Mouse (Mus musculus): ENCODE data around the gene Tnfrsf25. TPM values are rescaled to one million over a fixed set of nuclear protein-coding genes. Genes with fewer than 3 reads are reported as not detected.
A peak's percentile ranks its signal among the peaks of the same experiment; 100 is the strongest.

Gene Tnfrsf25
- polyA plus RNA-seq, 1 experiment from 2014 or later = 0.80 TPM

DNA sequence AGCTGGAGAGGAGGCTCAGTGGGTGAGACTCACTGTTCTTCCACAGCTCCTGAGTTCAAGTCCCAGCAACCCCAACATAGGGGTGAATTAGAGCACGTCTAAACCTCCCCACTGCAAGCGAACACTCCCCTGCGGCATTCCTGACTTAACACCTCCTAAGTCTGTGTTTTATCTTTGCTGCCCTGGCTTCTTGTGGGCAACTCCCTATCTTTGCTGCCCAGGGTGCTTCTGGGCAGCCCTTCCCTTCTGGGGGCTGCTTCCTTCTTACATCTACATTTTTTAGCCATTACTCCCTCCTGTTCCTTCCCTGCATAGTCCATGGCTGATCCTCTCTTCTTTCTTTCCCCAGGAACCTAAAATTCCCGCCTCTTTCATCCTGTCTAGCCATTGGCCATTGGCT, 5.0 kb upstream of the Tnfrsf25 start:
- H3K9me3 ChIP-seq (ENCODE audit: control insufficient read depth, low read length) = no peaks in the 10 kb centered on the region
- peaks cover 16% of the 10 kb centered on the region for H3K4me1 ChIP-seq (ENCODE audit: control insufficient read depth, insufficient read depth, low read depth, low read length)
- peaks cover 19% of the 10 kb centered on the region for H3K27me3 ChIP-seq (replicated peaks; ENCODE audit: control insufficient read depth, insufficient read depth, low read length)
- ATAC-seq = no peak
- H3K4me2 ChIP-seq (ENCODE audit: low read length) = no peak overlapping the region
- 88% methylated on average over 4 of the region's 4 CpGs for WGBS
- H3K4me3 ChIP-seq (ENCODE audit: low read length) = no peak overlapping the region
- H3K9ac ChIP-seq (ENCODE audit: low read depth, low read length) = no peak overlapping the region
- no peak overlapping the region for H3K27ac ChIP-seq (ENCODE audit: low read depth, low read length)
- H3K36me3 ChIP-seq (ENCODE audit: control insufficient read depth, insufficient read depth, low read length) = peaks cover 13% of the 10 kb centered on the region

DNA sequence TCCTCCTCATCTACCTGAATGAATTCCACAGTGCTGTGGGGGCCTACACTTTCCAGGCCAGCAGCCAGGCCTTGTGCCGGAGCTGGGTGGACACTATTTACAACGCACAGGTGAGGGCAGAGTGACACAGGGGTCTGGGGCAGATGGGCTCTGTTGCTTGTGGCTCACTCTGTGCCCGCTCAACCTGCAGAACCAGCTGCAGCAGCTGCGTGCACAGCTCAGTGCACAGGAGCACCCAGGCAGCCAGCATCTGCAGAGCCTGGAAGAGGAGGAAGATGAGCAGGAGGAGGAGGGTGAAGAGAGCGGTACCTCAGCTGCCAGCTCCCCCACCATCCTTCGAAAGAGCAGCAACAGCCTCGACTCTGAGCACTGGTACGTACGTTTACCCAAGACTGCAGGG, 3.4 kb upstream of the Tnfrsf25 start:
- Histone ChIP-seq H3K4me2 (ENCODE audit: low read length) (no peak overlapping the region), H3K36me3 (ENCODE audit: control insufficient read depth, insufficient read depth, low read length) (peaks cover 10% of the 10 kb centered on the region), H3K4me3 (ENCODE audit: low read length) (no peak overlapping the region), H3K9me3 (ENCODE audit: control insufficient read depth, low read length) (no peaks in the 10 kb centered on the region), H3K9ac (ENCODE audit: low read depth, low read length) (no peak overlapping the region), H3K27ac (ENCODE audit: low read depth, low read length) (no peak overlapping the region), H3K4me1 (ENCODE audit: control insufficient read depth, insufficient read depth, low read depth, low read length) (peaks cover 20% of the 10 kb centered on the region), H3K27me3 (replicated peaks; ENCODE audit: control insufficient read depth, insufficient read depth, low read length) (peaks cover 31% of the 10 kb centered on the region)
- no peak for ATAC-seq
- WGBS = 80% methylated on average over 9 of the region's 9 CpGs

DNA sequence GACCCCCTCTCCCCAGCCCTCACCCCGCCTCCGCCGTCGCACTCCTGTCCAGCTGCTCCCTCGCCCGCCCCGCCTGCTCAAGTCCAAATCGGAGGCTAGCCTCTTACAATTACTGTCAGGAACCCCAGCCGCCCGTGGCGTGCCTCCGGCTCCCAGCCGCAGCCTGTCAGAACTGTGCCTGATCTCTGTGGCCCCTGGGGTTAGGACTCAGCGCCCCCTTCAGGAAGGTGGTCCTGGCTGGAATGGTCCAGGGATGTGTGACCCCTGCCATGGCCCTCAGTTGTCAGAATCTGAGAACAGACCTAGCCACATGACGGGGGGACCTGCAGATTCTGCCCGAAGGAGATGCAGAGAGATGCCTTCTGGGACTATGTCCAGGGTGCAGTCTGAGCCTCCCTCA, 1.7 kb upstream of the Tnfrsf25 start:
- WGBS = 56% methylated on average over 16 of the region's 16 CpGs
- Histone ChIP-seq H3K27ac (ENCODE audit: low read depth, low read length) (no peak overlapping the region), H3K4me1 (ENCODE audit: control insufficient read depth, insufficient read depth, low read depth, low read length) (peaks cover 7% of the 10 kb centered on the region; the same call in 1 of the 2 replicates), H3K36me3 (ENCODE audit: control insufficient read depth, insufficient read depth, low read length) (peaks cover 8% of the 10 kb centered on the region), H3K4me2 (ENCODE audit: low read length) (no peak overlapping the region), H3K27me3 (replicated peaks; ENCODE audit: control insufficient read depth, insufficient read depth, low read length) (peaks cover 49% of the 10 kb centered on the region), H3K9me3 (ENCODE audit: control insufficient read depth, low read length) (no peaks in the 10 kb centered on the region), H3K9ac (ENCODE audit: low read depth, low read length) (no peak overlapping the region), H3K4me3 (ENCODE audit: low read length) (no peak overlapping the region)
- ATAC-seq = no peak

DNA sequence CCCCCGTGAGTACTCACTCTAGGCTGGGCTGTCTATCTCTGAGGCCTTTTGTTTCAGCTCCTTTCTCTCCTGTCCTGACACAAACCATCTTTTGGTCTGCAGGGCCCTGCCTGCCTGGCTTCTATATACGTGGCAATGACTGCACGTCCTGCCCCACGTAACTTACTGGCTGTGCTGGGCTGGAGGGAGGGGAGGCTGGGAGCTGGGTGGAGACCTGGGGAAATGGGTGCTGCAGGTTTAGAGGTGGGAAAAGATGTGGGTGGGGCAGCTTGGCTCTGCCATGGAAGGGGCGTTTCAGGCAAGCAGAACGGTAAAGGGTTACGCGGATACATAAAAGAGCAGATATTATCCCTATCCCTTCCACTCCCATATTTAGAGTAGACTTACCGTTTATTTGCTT, 1.8 kb downstream of the Tnfrsf25 start:
- no peak for ATAC-seq
- Histone ChIP-seq H3K36me3 (ENCODE audit: control insufficient read depth, insufficient read depth, low read length) (peaks cover 8% of the 10 kb centered on the region), H3K9me3 (ENCODE audit: control insufficient read depth, low read length) (no peaks in the 10 kb centered on the region), H3K27ac (ENCODE audit: low read depth, low read length) (no peak overlapping the region), H3K9ac (ENCODE audit: low read depth, low read length) (no peak overlapping the region), H3K4me3 (ENCODE audit: low read length) (no peak overlapping the region), H3K27me3 (replicated peaks; ENCODE audit: control insufficient read depth, insufficient read depth, low read length) (peaks cover 81% of the 10 kb centered on the region), H3K4me2 (ENCODE audit: low read length) (no peak overlapping the region), H3K4me1 (ENCODE audit: control insufficient read depth, insufficient read depth, low read depth, low read length) (peaks cover 25% of the 10 kb centered on the region)
- 68% methylated on average over 9 of the region's 9 CpGs for WGBS

DNA sequence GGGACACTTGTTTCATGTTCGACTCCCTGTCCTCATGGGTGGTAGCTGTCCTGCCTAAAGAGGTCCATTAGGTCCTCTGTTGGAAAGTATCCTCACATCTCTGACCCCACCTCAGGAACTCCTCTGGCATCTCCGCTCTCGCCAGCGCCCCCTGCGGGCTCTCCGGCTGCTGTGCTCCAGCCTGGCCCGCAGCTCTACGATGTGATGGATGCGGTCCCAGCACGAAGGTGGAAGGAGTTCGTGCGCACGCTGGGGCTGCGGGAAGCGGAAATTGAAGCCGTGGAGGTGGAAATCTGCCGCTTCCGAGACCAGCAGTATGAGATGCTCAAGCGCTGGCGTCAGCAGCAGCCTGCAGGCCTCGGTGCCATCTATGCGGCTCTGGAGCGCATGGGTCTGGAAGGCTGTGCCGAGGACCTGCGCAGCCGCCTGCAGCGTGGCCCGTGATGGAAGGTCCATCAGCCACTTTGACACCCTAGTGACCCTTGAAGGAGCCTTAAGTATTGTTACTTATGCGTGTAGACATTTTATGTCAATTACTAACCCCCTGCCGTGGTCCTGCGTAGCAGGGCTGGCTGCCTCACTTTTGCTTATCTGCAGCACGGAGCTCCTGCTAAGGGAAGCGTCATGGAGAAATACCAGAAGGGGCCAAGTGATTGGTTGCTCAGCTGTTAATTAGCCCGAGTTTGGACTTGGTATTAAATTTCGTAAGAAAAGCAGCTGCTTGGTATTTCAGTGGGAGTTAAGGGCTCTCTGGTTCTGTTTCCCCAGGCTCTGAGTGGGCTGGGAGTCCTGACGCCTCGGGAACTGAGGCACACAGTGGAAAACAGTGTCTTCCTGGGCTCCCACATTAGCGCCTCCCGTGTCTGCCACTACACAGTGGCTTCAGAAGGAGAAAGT, 3.9 kb downstream of the Tnfrsf25 start:
- no peak; the same call in 1 of the 2 replicates for ATAC-seq
- peaks cover 91% of the 10 kb centered on the region for H3K27me3 ChIP-seq (replicated peaks; ENCODE audit: control insufficient read depth, insufficient read depth, low read length)
- H3K9me3 ChIP-seq (ENCODE audit: control insufficient read depth, low read length) = no peaks in the 10 kb centered on the region
- H3K9ac ChIP-seq (ENCODE audit: low read depth, low read length) = peak overlapping the region; percentile 45; the same call in 1 of the 2 replicates
- no peak overlapping the region for H3K27ac ChIP-seq (ENCODE audit: low read depth, low read length)
- H3K36me3 ChIP-seq (ENCODE audit: control insufficient read depth, insufficient read depth, low read length) = peaks cover 3% of the 10 kb centered on the region; the same call in 1 of the 2 replicates
- WGBS = 6% methylated on average over 37 of the region's 39 CpGs
- H3K4me2 ChIP-seq (ENCODE audit: low read length) = peak overlapping the region; percentile 37
- peaks cover 25% of the 10 kb centered on the region for H3K4me1 ChIP-seq (ENCODE audit: control insufficient read depth, insufficient read depth, low read depth, low read length)
- peak overlapping the region; percentile 22 for H3K4me3 ChIP-seq (ENCODE audit: low read length)

DNA sequence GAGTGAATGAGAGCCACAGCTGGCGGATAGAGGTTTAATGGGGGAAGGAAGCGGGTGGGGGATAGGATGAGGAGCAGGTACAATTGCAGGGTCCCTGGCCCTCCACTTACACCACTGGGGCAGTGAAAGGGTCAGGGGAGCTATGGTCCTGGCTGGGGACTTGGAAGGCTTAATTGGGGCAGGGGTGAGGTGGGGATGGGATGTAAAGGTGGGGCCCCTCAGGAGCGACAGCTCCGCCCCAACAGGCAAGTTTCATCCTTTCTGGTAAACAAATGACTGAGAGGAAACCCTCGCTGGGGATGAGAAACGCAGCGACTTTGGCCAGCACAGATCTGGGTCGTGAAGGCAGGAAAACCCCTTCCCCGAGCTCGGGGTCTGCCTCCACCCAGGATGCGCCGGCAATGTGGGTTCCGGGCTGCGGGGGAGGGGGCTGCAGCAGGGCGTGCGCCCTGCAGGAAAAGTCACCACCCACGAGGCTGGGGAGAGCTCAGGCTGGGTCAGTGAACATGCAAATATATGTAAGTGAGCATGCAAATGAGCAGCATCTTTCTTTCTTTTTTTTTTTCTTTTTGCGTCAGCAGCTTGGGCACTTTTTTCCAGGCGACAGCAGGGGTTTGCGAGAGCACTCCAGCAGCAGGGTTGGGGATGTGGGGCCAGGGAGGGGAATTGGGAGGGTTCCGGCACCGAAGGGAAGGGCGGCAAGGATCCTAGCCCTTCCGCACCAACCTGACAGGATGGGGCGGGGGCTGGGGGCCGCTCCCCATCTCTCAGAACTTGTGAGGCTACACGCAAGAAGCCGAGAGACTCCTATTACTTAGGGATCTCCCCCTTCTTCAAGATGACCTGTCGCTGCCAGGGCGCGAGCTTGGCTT, 4.8 kb downstream of the Tnfrsf25 start:
- 4% methylated on average over 31 of the region's 31 CpGs for WGBS
- Histone ChIP-seq H3K27me3 (replicated peaks; ENCODE audit: control insufficient read depth, insufficient read depth, low read length) (peaks cover 90% of the 10 kb centered on the region), H3K9me3 (ENCODE audit: control insufficient read depth, low read length) (no peaks in the 10 kb centered on the region), H3K36me3 (ENCODE audit: control insufficient read depth, insufficient read depth, low read length) (no peaks in the 10 kb centered on the region), H3K4me1 (ENCODE audit: control insufficient read depth, insufficient read depth, low read depth, low read length) (peaks cover 31% of the 10 kb centered on the region), H3K27ac (ENCODE audit: low read depth, low read length) (no peak overlapping the region), H3K4me3 (ENCODE audit: low read length) (peak overlapping the region; percentile 16; the same call in 1 of the 2 replicates), H3K4me2 (ENCODE audit: low read length) (peak overlapping the region; percentile 25; the same call in 1 of the 2 replicates), H3K9ac (ENCODE audit: low read depth, low read length) (no peak overlapping the region)
- no peak for ATAC-seq

DNA sequence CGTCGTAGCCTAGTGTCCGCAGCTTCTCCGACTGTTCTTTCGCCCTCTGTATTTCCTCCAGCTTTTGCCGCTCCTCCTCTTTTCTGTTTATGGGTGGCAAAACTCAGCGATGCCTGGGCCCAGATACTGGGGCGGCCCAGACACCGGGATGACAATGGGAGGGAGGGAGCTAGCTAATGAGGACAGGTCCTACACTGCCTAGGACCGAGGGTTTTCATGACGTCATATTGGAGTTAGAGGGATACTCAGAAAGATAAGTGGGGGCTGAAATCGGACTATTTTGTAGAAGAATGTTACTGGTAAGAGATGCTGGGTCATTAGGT, 5.4 kb downstream of the Tnfrsf25 start:
- Histone ChIP-seq H3K36me3 (ENCODE audit: control insufficient read depth, insufficient read depth, low read length) (no peaks in the 10 kb centered on the region), H3K4me3 (ENCODE audit: low read length) (no peak overlapping the region; the same call in 1 of the 2 replicates), H3K27me3 (replicated peaks; ENCODE audit: control insufficient read depth, insufficient read depth, low read length) (peaks cover 92% of the 10 kb centered on the region), H3K4me2 (ENCODE audit: low read length) (peak overlapping the region; percentile 25; the same call in 1 of the 2 replicates), H3K9me3 (ENCODE audit: control insufficient read depth, low read length) (no peaks in the 10 kb centered on the region), H3K4me1 (ENCODE audit: control insufficient read depth, insufficient read depth, low read depth, low read length) (peaks cover 31% of the 10 kb centered on the region), H3K9ac (ENCODE audit: low read depth, low read length) (no peak overlapping the region), H3K27ac (ENCODE audit: low read depth, low read length) (no peak overlapping the region)
- ATAC-seq = no peak
- WGBS = 3% methylated on average over 12 of the region's 12 CpGs

DNA sequence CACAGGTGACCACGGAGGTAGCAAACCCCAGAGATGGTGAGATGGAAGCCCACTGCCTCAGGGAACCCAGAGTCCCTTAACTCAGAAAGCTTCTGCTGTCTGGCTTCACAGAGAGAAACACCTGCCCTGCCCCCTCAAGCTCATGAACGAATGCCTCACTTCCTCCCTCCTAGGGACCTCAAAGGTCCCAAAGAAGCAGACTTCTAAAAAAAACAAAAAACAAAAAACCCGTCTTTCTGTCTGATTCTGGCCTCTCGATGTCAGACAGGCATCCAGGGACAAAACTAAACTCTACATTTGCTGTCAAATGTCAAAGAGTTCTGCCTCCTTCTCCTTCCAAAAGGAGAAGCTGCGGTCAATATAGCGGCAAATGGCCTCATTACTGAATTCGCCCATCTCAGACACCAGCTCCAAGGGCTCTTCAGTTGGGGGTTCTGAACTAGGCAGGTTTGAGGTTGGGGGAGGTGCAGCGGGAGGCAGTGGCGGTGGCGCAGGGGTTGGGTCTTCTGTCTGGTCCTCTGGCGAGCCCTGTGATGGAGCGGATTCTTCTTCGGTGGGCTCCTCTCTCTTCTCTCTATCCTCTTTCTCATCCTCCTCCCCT, 8.7 kb downstream of the Tnfrsf25 start:
- Histone ChIP-seq H3K4me2 (ENCODE audit: low read length) (no peak overlapping the region), H3K27me3 (replicated peaks; ENCODE audit: control insufficient read depth, insufficient read depth, low read length) (peaks cover 90% of the 10 kb centered on the region), H3K4me1 (ENCODE audit: control insufficient read depth, insufficient read depth, low read depth, low read length) (peaks cover 35% of the 10 kb centered on the region), H3K27ac (ENCODE audit: low read depth, low read length) (no peak overlapping the region), H3K9ac (ENCODE audit: low read depth, low read length) (no peak overlapping the region), H3K36me3 (ENCODE audit: control insufficient read depth, insufficient read depth, low read length) (no peaks in the 10 kb centered on the region), H3K4me3 (ENCODE audit: low read length) (no peak overlapping the region), H3K9me3 (ENCODE audit: control insufficient read depth, low read length) (no peaks in the 10 kb centered on the region)
- WGBS = 7% methylated on average over 12 of the region's 13 CpGs
- ATAC-seq = no peak
